Mouse (Mus musculus) heart, adult 2 months (tissue): Measurements from ENCODE around the gene Top1.

Source experiments
- CTCF ChIP-seq: fragments of 200-600 bp; IDR thresholded peaks from 2 replicates; pipeline ENCODE4 v1.8.1; 2022; ENCODE audit warnings: antibody characterized with exemption, mild to moderate bottlenecking, moderate library complexity
- EP300 ChIP-seq: fragments of 200-500 bp; IDR thresholded peaks from 2 replicates; pipeline ENCODE4 v1.6.1; 2011; ENCODE audit warnings: low read depth, low read length, control low read depth; ENCODE audit not compliant: insufficient read depth
- POLR2A ChIP-seq: fragments of 200-500 bp; IDR thresholded peaks from 2 replicates; pipeline ENCODE4 v1.6.1; 2011; ENCODE audit warnings: mild to moderate bottlenecking, low read depth, low read length, control low read depth; ENCODE audit not compliant: insufficient read depth

- no peak for TF ChIP-seq POLR2A
- TF ChIP-seq CTCF: peak; percentile 33
- TF ChIP-seq EP300: no peak
Measured at GRCm38 (mm10) chr2:160731839-160732261, 86.2 kb downstream of the Top1 start.
